Mouse (Mus musculus) myocyte (in vitro differentiated cells): ENCODE measurements at regions not wholly inside any gene's neighbourhood (a gene's known extent, or its start where the extent isn't known, plus 50 kb on each side); places are given as distances from the start of the nearest gene placed in this dataset.

Source experiments
- E2F4 ChIP-seq: IDR thresholded peaks from one replicate; pipeline ENCODE4 v1.6.1; 2011; ENCODE audit warnings: mild to moderate bottlenecking, control low read depth, moderate library complexity; ENCODE audit not compliant: insufficient read depth
- MAX ChIP-seq: IDR thresholded peaks from one replicate; pipeline ENCODE4 v1.6.1; 2011; ENCODE audit warnings: low read depth, mild to moderate bottlenecking, control low read depth
- MYOD1 ChIP-seq, 3 experiments: IDR thresholded peaks; one replicate each; pipeline ENCODE4 v1.6.1; 2011; ENCODE audit warnings: control low read depth in 2 of 3, low read depth in 2 of 3, mild to moderate bottlenecking in 2 of 3, moderate library complexity in 1 of 3; ENCODE audit not compliant: insufficient read length in 2 of 3, control insufficient read depth in 1 of 3
- MYOG ChIP-seq, 3 experiments: IDR thresholded peaks; one replicate each; pipeline ENCODE4 v1.6.1; 2011; ENCODE audit warnings: control low read depth in 2 of 3, low read depth in 2 of 3, mild to moderate bottlenecking in 2 of 3; ENCODE audit not compliant: insufficient read length in 2 of 3, control insufficient read depth in 1 of 3, insufficient read depth in 1 of 3
- POLR2A ChIP-seq: IDR thresholded peaks from one replicate; pipeline ENCODE4 v1.6.1; 2011; ENCODE audit warnings: low read depth, mild to moderate bottlenecking, control low read depth, moderate library complexity; ENCODE audit not compliant: insufficient read length
- POLR2AphosphoS2 ChIP-seq: IDR thresholded peaks from one replicate; pipeline ENCODE4 v1.6.1; 2011; ENCODE audit warnings: low read depth, control low read depth; ENCODE audit not compliant: insufficient read length
- REST ChIP-seq: IDR thresholded peaks from one replicate; pipeline ENCODE4 v1.6.1; 2011; ENCODE audit warnings: mild to moderate bottlenecking, control low read depth, moderate library complexity; ENCODE audit not compliant: insufficient read depth, insufficient read length
- SRF ChIP-seq: IDR thresholded peaks from one replicate; pipeline ENCODE4 v1.6.1; 2011; ENCODE audit warnings: low read depth; ENCODE audit not compliant: control insufficient read depth, insufficient read length
- TCF12 ChIP-seq: IDR thresholded peaks from one replicate; pipeline ENCODE4 v1.6.1; 2011; ENCODE audit warnings: mild to moderate bottlenecking, control low read depth; ENCODE audit not compliant: poor library complexity, insufficient read depth, severe bottlenecking
- TCF3 ChIP-seq: IDR thresholded peaks from one replicate; pipeline ENCODE4 v1.6.1; 2011; ENCODE audit warnings: low read depth, control low read depth; ENCODE audit not compliant: insufficient read length
- USF1 ChIP-seq: IDR thresholded peaks from one replicate; pipeline ENCODE4 v1.6.1; 2011; ENCODE audit warnings: low read depth, mild to moderate bottlenecking, control low read depth, moderate library complexity

- no peak for TF ChIP-seq POLR2AphosphoS2
- no peak for TF ChIP-seq POLR2A
- no peak for TF ChIP-seq USF1
- no peak for TF ChIP-seq MYOG (IDR thresholded peaks at IDR 0.05; ENCODE audit: control insufficient read depth in 1 of 3, insufficient read depth in 1 of 3, insufficient read length in 2 of 3, low read depth in 2 of 3)
- no peak for TF ChIP-seq MYOD1 (IDR thresholded peaks at IDR 0.05; ENCODE audit: control insufficient read depth in 1 of 3, insufficient read length in 2 of 3, low read depth in 2 of 3)
- no peak for TF ChIP-seq MAX
- no peak for TF ChIP-seq SRF
- TF ChIP-seq TCF3 = no peak
- TF ChIP-seq TCF12 = no peak
- no peak for TF ChIP-seq REST
- no peak for TF ChIP-seq E2F4
These were observed 119.4 kb downstream of the Fam173b start for GRCm38 (mm10) chr15:31721019-31721418.
